Mouse (Mus musculus) kidney, adult 2 months (tissue): ENCODE results near the gene Naga.

Experiments used
- CTCF ChIP-seq: fragments of 200-500 bp; conservative IDR thresholded peaks from 2 replicates; pipeline ENCODE4 v1.5.1; 2011; ENCODE audit warnings: low read depth, mild to moderate bottlenecking, control low read depth, low read length, moderate library complexity, mixed read lengths; ENCODE audit not compliant: insufficient read depth, insufficient read length
- POLR2A ChIP-seq: fragments of 200-500 bp; IDR thresholded peaks from one replicate; pipeline ENCODE4 v1.6.1; 2011; ENCODE audit warnings: low read depth, low read length, control low read depth

GRCm38 (mm10) chr15:82358431-82359260, 19.9 kb upstream of the Naga start:
- TF ChIP-seq CTCF = 0 out of 2 replicates have a peak, but pooled peaks have one; percentile 6
- peak; percentile 36 for TF ChIP-seq POLR2A
